Mouse (Mus musculus): ENCODE results near the gene Sema3b. TPM values are rescaled to one million over a fixed set of nuclear protein-coding genes. Genes with fewer than 3 reads are reported as not detected.

Sema3b gene
- polyA plus RNA-seq (2012; ENCODE audit: insufficient read depth, low replicate concordance): not detected in 2 replicates

GRCm38 (mm10) chr9:107608741-107609432 is at the start of gene Sema3b:
Gene Sema3b (minus strand): TSS chr9:107609229.
- no peak for TF ChIP-seq GATA1 (IDR thresholded peaks at IDR 0.05; ENCODE audit: borderline replicate concordance, low read length)
- no peak for TF ChIP-seq FLI1 (IDR thresholded peaks at IDR 0.05; ENCODE audit: low read length)
- Histone ChIP-seq H3K4me1 (peaks cover 62% of the 10 kb centered on the region), H3K36me3 (replicated peaks; ENCODE audit: low read length) (peaks cover 4% of the 10 kb centered on the region), H3K4me3 (replicated peaks) (peak within 1 kb of the TSS; percentile 30), H3K27me3 (replicated peaks) (peaks cover 35% of the 10 kb centered on the region), H3K9me3 (no peaks in the 10 kb centered on the region)

GRCm38 (mm10) chr9:107658096-107658495 is 49.1 kb upstream of the Sema3b start:
- Histone ChIP-seq H3K4me3 (replicated peaks) (no peak overlapping the region), H3K27me3 (replicated peaks) (peaks cover 91% of the 10 kb centered on the region)
- TF ChIP-seq GATA1 (IDR thresholded peaks at IDR 0.05; ENCODE audit: borderline replicate concordance, low read length) (no peak), FLI1 (IDR thresholded peaks at IDR 0.05; ENCODE audit: low read length) (no peak)

GRCm38 (mm10) chr9:107657144-107657543 is 48.1 kb upstream of the Sema3b start:
- Histone ChIP-seq H3K27me3 (replicated peaks) (peaks cover 82% of the 10 kb centered on the region), H3K9me3 (no peaks in the 10 kb centered on the region), H3K4me3 (replicated peaks) (no peak overlapping the region), H3K4me1 (peaks cover 20% of the 10 kb centered on the region), H3K36me3 (replicated peaks; ENCODE audit: low read length) (no peaks in the 10 kb centered on the region)
- TF ChIP-seq FLI1 (IDR thresholded peaks at IDR 0.05; ENCODE audit: low read length) (no peak), GATA1 (IDR thresholded peaks at IDR 0.05; ENCODE audit: borderline replicate concordance, low read length) (no peak)

More at GRCm38 (mm10) chr9:107658096-107658495, 49.1 kb upstream of the Sema3b start:
- Histone ChIP-seq H3K36me3 (replicated peaks; ENCODE audit: low read length) (no peaks in the 10 kb centered on the region), H3K4me1 (peaks cover 20% of the 10 kb centered on the region), H3K9me3 (no peaks in the 10 kb centered on the region)

- Histone ChIP-seq H3K27me3 (replicated peaks) (peaks cover 85% of the 10 kb centered on the region), H3K4me1 (peaks cover 18% of the 10 kb centered on the region; the same call in 1 of the 2 replicates), H3K4me3 (replicated peaks) (no peak overlapping the region), H3K36me3 (replicated peaks; ENCODE audit: low read length) (no peaks in the 10 kb centered on the region), H3K9me3 (no peaks in the 10 kb centered on the region)
- TF ChIP-seq GATA1 (IDR thresholded peaks at IDR 0.05; ENCODE audit: borderline replicate concordance, low read length) (no peak), FLI1 (IDR thresholded peaks at IDR 0.05; ENCODE audit: low read length) (no peak)
These were observed 45.6 kb upstream of the Sema3b start for GRCm38 (mm10) chr9:107654585-107654984.

- Histone ChIP-seq H3K27me3 (replicated peaks) (peaks cover 79% of the 10 kb centered on the region), H3K4me3 (replicated peaks) (no peak overlapping the region), H3K9me3 (no peaks in the 10 kb centered on the region), H3K4me1 (peaks cover 19% of the 10 kb centered on the region; the same call in 1 of the 2 replicates), H3K36me3 (replicated peaks; ENCODE audit: low read length) (no peaks in the 10 kb centered on the region)
- TF ChIP-seq GATA1 (IDR thresholded peaks at IDR 0.05; ENCODE audit: borderline replicate concordance, low read length): no peak
These were observed 44.4 kb upstream of the Sema3b start for GRCm38 (mm10) chr9:107653474-107653873.

- Histone ChIP-seq H3K4me1 (peaks cover 12% of the 10 kb centered on the region; the same call in 1 of the 2 replicates), H3K36me3 (replicated peaks; ENCODE audit: low read length) (no peaks in the 10 kb centered on the region), H3K4me3 (replicated peaks) (no peak overlapping the region), H3K27me3 (replicated peaks) (peaks cover 58% of the 10 kb centered on the region), H3K9me3 (no peaks in the 10 kb centered on the region)
- TF ChIP-seq GATA1 (IDR thresholded peaks at IDR 0.05; ENCODE audit: borderline replicate concordance, low read length): no peak
- no peak for TF ChIP-seq FLI1 (IDR thresholded peaks at IDR 0.05; ENCODE audit: low read length)
These were observed 41.9 kb upstream of the Sema3b start for GRCm38 (mm10) chr9:107650708-107651481.

- Histone ChIP-seq H3K4me3 (replicated peaks) (no peak overlapping the region), H3K36me3 (replicated peaks; ENCODE audit: low read length) (no peaks in the 10 kb centered on the region), H3K4me1 (peaks cover 14% of the 10 kb centered on the region), H3K27me3 (replicated peaks) (peaks cover 54% of the 10 kb centered on the region), H3K9me3 (no peaks in the 10 kb centered on the region)
- TF ChIP-seq FLI1 (IDR thresholded peaks at IDR 0.05; ENCODE audit: low read length) (no peak), GATA1 (IDR thresholded peaks at IDR 0.05; ENCODE audit: borderline replicate concordance, low read length) (no peak)
These were observed 41.2 kb upstream of the Sema3b start for GRCm38 (mm10) chr9:107650225-107650624.

- Histone ChIP-seq H3K4me1 (peaks cover 26% of the 10 kb centered on the region), H3K9me3 (no peaks in the 10 kb centered on the region), H3K36me3 (replicated peaks; ENCODE audit: low read length) (no peaks in the 10 kb centered on the region), H3K27me3 (replicated peaks) (peaks cover 41% of the 10 kb centered on the region), H3K4me3 (replicated peaks) (no peak overlapping the region)
- TF ChIP-seq GATA1 (IDR thresholded peaks at IDR 0.05; ENCODE audit: borderline replicate concordance, low read length): no peak
- TF ChIP-seq FLI1 (IDR thresholded peaks at IDR 0.05; ENCODE audit: low read length): no peak
These were observed 39.7 kb upstream of the Sema3b start for GRCm38 (mm10) chr9:107648767-107649166.

- TF ChIP-seq FLI1 (IDR thresholded peaks at IDR 0.05; ENCODE audit: low read length) (no peak), GATA1 (IDR thresholded peaks at IDR 0.05; ENCODE audit: borderline replicate concordance, low read length) (no peak)
- Histone ChIP-seq H3K9me3 (no peaks in the 10 kb centered on the region), H3K4me3 (replicated peaks) (no peak overlapping the region), H3K4me1 (peaks cover 27% of the 10 kb centered on the region), H3K36me3 (replicated peaks; ENCODE audit: low read length) (no peaks in the 10 kb centered on the region), H3K27me3 (replicated peaks) (peaks cover 36% of the 10 kb centered on the region)
These were observed 37.9 kb upstream of the Sema3b start for GRCm38 (mm10) chr9:107646975-107647374.

- Histone ChIP-seq H3K36me3 (replicated peaks; ENCODE audit: low read length) (no peaks in the 10 kb centered on the region), H3K27me3 (replicated peaks) (peaks cover 35% of the 10 kb centered on the region), H3K4me3 (replicated peaks) (peak overlapping the region; percentile 93), H3K4me1 (peaks cover 39% of the 10 kb centered on the region), H3K9me3 (no peaks in the 10 kb centered on the region)
- no peak for TF ChIP-seq FLI1 (IDR thresholded peaks at IDR 0.05; ENCODE audit: low read length)
- no peak for TF ChIP-seq GATA1 (IDR thresholded peaks at IDR 0.05; ENCODE audit: borderline replicate concordance, low read length)
These were observed 36.5 kb upstream of the Sema3b start for GRCm38 (mm10) chr9:107645577-107645976.
